Mouse (Mus musculus): Measurements from ENCODE around the gene Entpd1.

GRCm38 (mm10) chr19:40767189-40767588, 155.0 kb downstream of the Entpd1 start:
- TF ChIP-seq POLR2A (IDR thresholded peaks at IDR 0.05; ENCODE audit: borderline replicate concordance, extremely low read depth, low read depth, low read length) (no peak), CTCF (IDR thresholded peaks at IDR 0.05; ENCODE audit: insufficient read depth, low read length) (no peak)
